Mouse (Mus musculus): Measurements from ENCODE around the gene Elk1. TPM values are rescaled to one million over a fixed set of nuclear protein-coding genes. Genes with fewer than 3 reads are reported as not detected.
A peak's percentile ranks its signal among the peaks of the same experiment; 100 is the strongest.

The Elk1 gene
- total RNA-seq (2022), result 10 to 100 TPM; 55.2 to 76.3 (median 66.7) TPM

- peak; percentile 80 to 92 for DNase-seq (ENCODE audit: low spot score in 2 of 2)
Observed at GRCm38 (mm10) chrX:20950191-20950880, at the start of gene Elk1. Gene Elk1 (minus strand): TSS chrX:20950608.

GRCm38 (mm10) chrX:20980901-20981300 lies 30.5 kb upstream of the Elk1 start:
- no peak for DNase-seq (ENCODE audit: low spot score in 2 of 2)

- DNase-seq (ENCODE audit: low spot score in 2 of 2), result peak; percentile 84 to 85
Observed at GRCm38 (mm10) chrX:20961477-20962378, 11.3 kb upstream of the Elk1 start, which contains the start of gene Uxt. Gene Uxt (minus strand): TSS chrX:20962017.

DNA sequence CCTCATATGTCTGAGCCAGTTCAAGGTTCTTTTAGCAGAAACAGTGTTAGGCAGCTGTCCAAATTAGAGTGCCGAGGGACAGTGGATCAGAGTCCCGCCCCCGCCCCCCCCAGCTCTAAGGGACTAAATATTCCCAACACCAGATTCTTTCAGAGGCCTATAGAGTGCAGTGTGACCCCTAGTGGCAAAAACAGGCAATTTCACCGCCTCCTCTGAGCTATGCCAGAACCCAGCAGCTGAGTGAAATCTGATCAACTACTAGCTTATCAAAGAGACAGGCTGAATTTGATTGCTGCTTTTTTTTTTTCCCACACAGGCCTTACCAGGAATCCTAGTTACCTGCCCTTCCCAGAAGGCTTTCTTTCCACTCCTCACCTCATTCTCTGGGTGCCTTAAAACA lies 4.4 kb downstream of the Elk1 start:
- peak in 1 of 2 experiments; percentile 68 for DNase-seq (ENCODE audit: low spot score in 2 of 2)

DNA sequence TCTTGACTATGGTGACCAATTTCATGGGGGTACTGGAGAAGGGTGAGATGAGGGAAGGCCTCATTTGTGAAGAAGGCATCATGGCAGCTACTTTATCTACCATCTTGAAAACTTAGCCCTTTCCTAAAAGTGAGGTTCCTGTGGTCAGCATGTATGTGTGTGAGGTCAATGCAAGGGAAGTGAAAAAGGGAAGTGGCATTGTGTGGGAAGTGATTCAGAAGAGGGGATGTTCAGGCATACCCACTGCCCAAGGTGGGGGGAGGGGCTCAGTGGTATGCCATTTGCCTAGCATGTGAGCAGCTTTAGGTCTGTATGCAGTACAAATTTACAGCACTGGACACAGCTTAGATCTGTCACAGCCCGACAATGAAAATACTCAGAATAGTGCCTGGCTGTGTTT lies 18.4 kb downstream of the Elk1 start:
- no peak for DNase-seq (ENCODE audit: low spot score in 2 of 2)

DNA sequence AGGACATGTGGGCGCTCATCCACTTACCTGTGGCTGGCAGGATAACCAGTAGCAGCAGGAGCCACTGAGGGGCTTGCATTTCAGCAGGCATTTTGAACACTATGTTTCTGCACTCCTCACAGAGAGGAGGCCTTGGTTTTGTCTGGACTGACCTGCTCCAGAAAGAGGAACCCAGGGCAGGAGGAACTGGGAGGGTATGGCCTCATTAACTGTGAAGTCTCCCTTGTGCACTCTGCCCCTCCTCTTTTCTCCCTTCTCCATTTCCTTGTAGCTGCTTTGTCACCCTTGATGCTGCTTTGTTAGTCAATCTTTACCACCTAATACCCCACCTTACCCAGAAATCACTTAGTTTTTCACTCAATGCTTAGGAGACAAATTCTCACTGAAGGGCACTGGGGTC lies 19.0 kb downstream of the Elk1 start, which contains the start of gene Cfp:
Gene Cfp (minus strand): TSS at position 192 of the 400 bp plus-strand sequence.
- DNase-seq (ENCODE audit: low spot score in 2 of 2), result no peak

DNA sequence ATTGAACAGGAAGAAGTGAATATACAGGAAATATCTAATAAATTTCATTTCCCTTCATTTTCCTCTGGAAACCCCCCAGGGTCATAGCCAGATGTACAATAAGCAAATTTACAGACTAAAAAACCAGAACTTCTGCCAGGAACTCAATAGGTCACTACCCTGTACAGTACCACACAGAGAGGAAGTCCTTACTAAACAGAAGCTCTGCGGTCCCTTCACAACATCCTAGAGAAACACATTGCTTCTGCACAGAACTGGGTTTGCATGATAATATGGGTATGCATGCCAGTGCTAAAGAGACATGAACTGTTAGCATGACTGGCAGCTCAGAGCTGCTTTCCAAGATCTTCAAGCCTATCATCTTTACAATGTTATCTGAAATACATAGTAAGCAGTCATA lies 20.5 kb downstream of the Elk1 start:
- DNase-seq (ENCODE audit: low spot score in 2 of 2), result no peak

GRCm38 (mm10) chrX:20924976-20925375 lies 25.4 kb downstream of the Elk1 start:
- no peak for DNase-seq (ENCODE audit: low spot score in 2 of 2)

GRCm38 (mm10) chrX:20923506-20923905 lies 26.9 kb downstream of the Elk1 start:
- DNase-seq (ENCODE audit: low spot score in 2 of 2), result no peak

DNA sequence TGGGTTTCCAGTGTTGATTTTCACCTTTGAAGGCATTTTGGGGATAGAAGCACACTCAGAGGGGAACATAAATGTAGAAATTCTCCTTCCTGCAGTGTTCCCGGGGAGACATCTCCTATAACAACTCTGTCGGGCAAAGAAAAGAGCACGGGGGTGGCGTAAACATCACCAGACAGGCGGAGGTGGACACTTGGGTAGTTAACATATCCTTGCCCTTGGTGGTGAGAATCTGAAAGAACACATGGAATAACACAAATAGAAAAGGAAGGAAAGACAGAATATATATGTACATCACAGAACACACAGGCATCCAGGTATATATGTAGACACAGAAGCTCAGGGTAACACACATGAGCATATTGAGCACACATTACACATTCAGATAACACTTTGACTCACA lies 29.0 kb downstream of the Elk1 start:
- no peak for DNase-seq (ENCODE audit: low spot score in 2 of 2)

DNA sequence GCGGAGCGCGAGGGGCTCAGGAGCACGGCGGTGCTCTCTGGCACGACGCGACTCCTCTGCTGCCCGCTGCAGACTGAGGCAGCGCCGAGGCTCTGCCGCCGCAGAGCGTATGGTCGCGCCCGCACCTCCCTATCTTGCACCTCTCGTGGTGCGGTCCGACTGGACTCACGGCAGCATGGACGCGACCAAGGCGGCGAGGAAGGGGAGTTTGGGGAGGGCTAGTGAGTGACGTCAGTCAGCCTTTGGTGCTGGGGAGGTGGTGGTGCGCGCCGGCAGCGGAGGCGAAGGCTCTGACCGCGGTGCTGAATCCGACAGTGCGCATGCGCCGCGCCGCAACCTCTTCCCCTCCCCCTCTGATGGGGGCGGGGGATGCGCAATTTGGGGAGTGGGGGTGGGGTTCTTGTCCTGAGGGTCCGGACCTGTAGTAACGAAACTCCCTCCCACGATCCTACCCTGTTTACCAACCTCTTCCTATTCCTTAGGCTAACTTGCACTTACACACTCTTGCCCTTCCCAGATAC lies 29.5 kb downstream of the Elk1 start, which contains the start of gene Syn1:
Gene Syn1 (minus strand): TSS at position 161 of the 521 bp plus-strand sequence.
- peak; percentile 83 to 84 for DNase-seq (ENCODE audit: low spot score in 2 of 2)

- DNase-seq (ENCODE audit: low spot score in 2 of 2), result no peak
Observed at GRCm38 (mm10) chrX:20920249-20920843, 30.1 kb downstream of the Elk1 start.

DNA sequence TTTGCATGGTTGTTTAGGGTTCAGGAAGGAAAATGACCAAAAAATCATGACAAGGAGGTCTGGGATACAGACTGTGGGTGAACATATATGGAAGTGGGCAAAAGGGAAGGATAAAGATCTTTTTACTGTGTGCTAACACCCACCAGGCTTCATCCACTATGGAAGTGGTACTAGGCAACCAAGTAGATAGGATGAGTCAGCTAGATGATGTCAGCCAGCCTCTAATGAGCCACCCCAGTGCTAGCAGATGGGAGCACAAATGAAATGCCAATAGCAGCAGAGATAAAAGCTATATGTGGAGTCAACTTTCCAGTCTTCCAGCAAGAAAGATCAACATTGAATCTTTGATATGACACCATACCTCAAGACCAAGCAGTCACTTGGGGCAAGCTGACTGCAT lies 35.3 kb downstream of the Elk1 start:
- DNase-seq (ENCODE audit: low spot score in 2 of 2), result peak; percentile 27 to 42

DNA sequence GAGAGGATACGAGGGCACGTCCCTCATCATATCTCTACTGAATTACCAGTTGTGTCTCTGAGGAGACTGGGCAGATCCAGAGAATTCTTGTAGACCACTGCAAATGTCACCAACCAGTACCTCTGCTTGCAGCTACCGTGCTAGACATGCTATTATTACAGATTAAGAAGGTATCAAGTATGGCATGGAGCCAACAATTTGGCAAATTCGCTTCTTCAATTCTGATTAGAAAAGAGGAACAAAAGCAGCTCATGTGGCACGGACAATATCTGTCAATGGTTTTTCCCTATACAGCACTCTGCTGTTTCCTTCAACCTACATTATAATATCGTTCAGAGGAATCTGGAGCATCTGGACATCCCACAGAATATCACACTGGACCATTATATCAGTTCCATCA lies 36.7 kb downstream of the Elk1 start:
- DNase-seq (ENCODE audit: low spot score in 2 of 2), result no peak

- DNase-seq (ENCODE audit: low spot score in 2 of 2), result no peak
Observed at GRCm38 (mm10) chrX:20910074-20910473, 40.3 kb downstream of the Elk1 start.

Other genes starting within 250 kb of the Elk1 start
- 100 to 1,000 TPM; 111 to 139 (median 126) TPM for gene Usp11, start 246.7 kb downstream of the Elk1 start, total RNA-seq (2022)
- 100 to 1,000 TPM; 188 to 200 (median 196) TPM for gene Araf, start 152.8 kb downstream of the Elk1 start, total RNA-seq (2022)
- 1 to 10 TPM in 2 of 4 experiments, under 1 TPM in 1, not detected in 1; 0.55 to 3.2 (median 1.7) TPM for gene Timp1, start 80.4 kb downstream of the Elk1 start, total RNA-seq (2022)
- 100 to 1,000 TPM; 376 to 409 (median 395) TPM for gene Syn1, start 29.6 kb downstream of the Elk1 start, total RNA-seq (2022)
- gene Cfp, start 19.1 kb downstream of the Elk1 start, total RNA-seq (2022), result 10 to 100 TPM; 12.9 to 22.7 (median 15.9) TPM
- 10 to 100 TPM; 12.5 to 16.5 (median 13.1) TPM for gene Uxt, start 11.4 kb upstream of the Elk1 start, total RNA-seq (2022)
- 10 to 100 TPM in 3 of 4 experiments, 1 to 10 TPM in 1; 9.9 to 13.9 (median 12.3) TPM for gene Zfp182, start 111.7 kb upstream of the Elk1 start, total RNA-seq (2022)
- not detected for gene Spaca5, start 117.8 kb upstream of the Elk1 start, total RNA-seq (2022)
- 1 to 10 TPM; 2.2 to 3.9 (median 3.0) TPM for gene Zfp300, start 138.9 kb upstream of the Elk1 start, total RNA-seq (2022)
- gene Ssxa1, start 165.2 kb upstream of the Elk1 start, total RNA-seq (2022), result not detected
- gene Gm21876, start 225.0 kb upstream of the Elk1 start, total RNA-seq (2022), result not detected